Mouse (Mus musculus) adrenal gland, postnatal 10 days (tissue): ENCODE measurements at regions not wholly inside any gene's neighbourhood (a gene's known extent, or its start where the extent isn't known, plus 50 kb on each side); places are given as distances from the start of the nearest gene placed in this dataset. TPM values are rescaled to one million over a fixed set of nuclear protein-coding genes. Genes with fewer than 3 reads are reported as not detected.
A peak's percentile ranks its signal among the peaks of the same experiment; 100 is the strongest.

Experiments
- DNase-seq: peaks from one replicate; pipeline ENCODE4 v3.0.0; 2021; ENCODE audit warnings: mixed read lengths
- microRNA-seq: library from miRNA; unstranded; fragments of <30 nt; microRNA quantifications from one replicate; pipeline ENCODE4 v1.2.0, GENCODE M21; 2021

- no peak for DNase-seq
Observed at GRCm38 (mm10) chr15:6207239-6207638, 92.3 kb upstream of the Dab2 start.

- peak; percentile 61 for DNase-seq
Observed at GRCm38 (mm10) chr15:6209301-6209700, 90.3 kb upstream of the Dab2 start.

- no peak for DNase-seq
Observed at GRCm38 (mm10) chr15:6218087-6218486, 81.5 kb upstream of the Dab2 start.

- DNase-seq: no peak
Observed at GRCm38 (mm10) chr15:6225227-6225626, 74.4 kb upstream of the Dab2 start.

- DNase-seq: no peak
Observed at GRCm38 (mm10) chr15:6230618-6231017, 69.0 kb upstream of the Dab2 start.

- DNase-seq: peak; percentile 59
Observed at GRCm38 (mm10) chr15:6231308-6232103, 68.1 kb upstream of the Dab2 start.

GRCm38 (mm10) chr15:6233621-6234020 lies 66.0 kb upstream of the Dab2 start:
- DNase-seq: no peak

- DNase-seq: no peak
Observed at GRCm38 (mm10) chr15:6236583-6236982, 63.0 kb upstream of the Dab2 start.

GRCm38 (mm10) chr15:6237726-6238125 lies 61.9 kb upstream of the Dab2 start:
- DNase-seq: peak; percentile 46

DNA sequence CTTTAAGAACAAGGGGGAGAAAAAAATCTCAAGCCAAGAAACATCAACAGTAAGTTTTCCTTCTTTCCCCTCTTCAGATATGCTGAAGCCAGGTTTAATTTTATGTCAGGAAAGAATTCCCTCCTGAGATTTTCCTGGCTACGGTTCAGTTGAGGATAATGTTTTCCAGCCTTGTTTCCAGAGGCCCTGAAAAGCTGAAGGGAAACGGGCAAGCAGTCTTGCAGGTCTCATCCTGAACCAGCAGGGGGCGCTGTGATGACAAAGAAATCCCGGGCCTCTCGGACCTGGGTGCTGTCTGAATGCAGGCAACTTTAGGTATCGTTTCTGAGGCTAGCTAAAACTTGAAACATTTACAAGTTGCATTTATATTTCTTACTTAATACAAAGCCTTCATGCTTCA lies 61.5 kb upstream of the Dab2 start:
- peak; percentile 94 for DNase-seq

DNA sequence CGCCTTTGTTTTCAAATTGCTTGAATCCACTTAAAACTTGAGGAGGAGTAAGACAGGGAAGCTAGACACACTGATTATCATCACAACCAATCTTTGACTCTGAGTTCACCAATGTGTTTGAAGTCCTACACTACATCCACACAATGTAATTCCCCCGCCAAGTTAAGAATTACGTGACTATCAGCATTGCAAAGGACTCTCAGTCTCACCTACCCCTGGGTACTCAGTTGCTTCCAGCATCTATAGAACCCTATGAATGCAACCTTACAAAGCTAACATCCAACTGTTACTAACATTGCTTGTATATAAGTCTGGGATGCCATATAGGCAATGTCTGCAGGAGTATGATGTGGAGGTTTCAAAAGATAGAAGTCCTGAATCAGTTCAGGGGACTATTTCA lies 60.8 kb upstream of the Dab2 start:
- DNase-seq: no peak

GRCm38 (mm10) chr15:6242132-6242531 lies 57.5 kb upstream of the Dab2 start:
- peak; percentile 13 for DNase-seq

DNA sequence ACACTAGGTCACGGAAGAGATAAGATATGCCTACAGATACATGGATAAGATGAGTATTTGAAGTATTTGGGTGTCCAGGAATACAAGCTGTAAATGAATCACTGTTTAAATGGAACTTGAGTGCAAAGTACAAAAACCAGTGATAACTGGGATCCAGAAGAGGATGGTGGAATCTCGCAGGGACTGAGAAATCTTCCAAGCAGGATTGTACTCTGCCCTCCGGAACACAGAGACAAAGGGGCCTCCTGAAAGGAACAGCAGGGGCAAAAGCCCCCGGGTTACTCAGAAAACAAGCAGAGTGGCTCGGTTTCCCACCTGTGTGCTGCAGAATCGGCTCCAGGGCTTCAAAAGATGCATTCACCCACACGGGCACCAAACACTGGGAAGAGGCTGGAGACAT lies 55.2 kb upstream of the Dab2 start:
- no peak for DNase-seq

- DNase-seq: no peak
Observed at GRCm38 (mm10) chr15:6245950-6246894, 53.4 kb upstream of the Dab2 start.

DNA sequence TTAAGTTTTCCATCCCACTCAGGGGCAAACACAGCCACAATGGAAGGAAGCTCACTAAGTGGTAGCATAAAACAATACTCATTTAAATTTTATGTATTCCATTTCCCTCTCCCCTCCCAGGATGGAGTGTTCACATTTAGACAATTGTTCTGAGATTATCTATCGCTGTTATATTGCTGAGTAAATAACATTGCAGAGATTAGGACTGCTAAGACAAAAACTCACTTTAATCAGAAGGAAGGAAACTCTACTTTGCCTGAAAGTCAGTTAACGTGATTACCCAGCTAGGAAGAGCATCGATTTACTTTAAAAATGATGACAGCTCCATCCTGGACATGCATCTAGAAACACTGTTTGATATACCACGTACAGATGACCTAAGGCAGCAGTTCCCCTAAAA lies 51.1 kb upstream of the Dab2 start:
- DNase-seq: no peak

Small RNAs in the stretch of these regions (microRNA-seq; reads per million reads assigned to microRNA genes)
- gene Gm27760: not detected
